Mouse (Mus musculus): ENCODE measurements around the gene Tceanc. TPM values are rescaled to one million over a fixed set of nuclear protein-coding genes. Genes with fewer than 3 reads are reported as not detected.

Tceanc gene
- total and polyA plus RNA-seq, 3 experiments, result 3.6 to 5.7 TPM; not detected in 1

GRCm38 (mm10) chrX:166468321-166468720, 50.0 kb downstream of the Tceanc start:
- TF ChIP-seq TAL1 (IDR thresholded peaks at IDR 0.05; ENCODE audit: low read length) (no peak), POLR2AphosphoS5 (IDR thresholded peaks at IDR 0.05; ENCODE audit: borderline replicate concordance, low read depth, low read length) (no peak), E2F4 (IDR thresholded peaks at IDR 0.05; ENCODE audit: borderline replicate concordance, low read depth, low read length) (no peak), USF1 (IDR thresholded peaks at IDR 0.05; ENCODE audit: low read depth, low read length) (no peak), KAT2A (conservative IDR thresholded peaks at IDR 0.05; ENCODE audit: low read depth, low read length) (no peak)
- H3K4me1 ChIP-seq (ENCODE audit: control insufficient read depth in 1 of 2, insufficient read depth in 2 of 2, low read length in 2 of 2), result peaks cover 0 to 4% of the 10 kb centered on the region in 2 experiments; a peak in 2 of 4 replicates
- DNase-seq (ENCODE audit: low read depth, low spot score), result no peak

DNA sequence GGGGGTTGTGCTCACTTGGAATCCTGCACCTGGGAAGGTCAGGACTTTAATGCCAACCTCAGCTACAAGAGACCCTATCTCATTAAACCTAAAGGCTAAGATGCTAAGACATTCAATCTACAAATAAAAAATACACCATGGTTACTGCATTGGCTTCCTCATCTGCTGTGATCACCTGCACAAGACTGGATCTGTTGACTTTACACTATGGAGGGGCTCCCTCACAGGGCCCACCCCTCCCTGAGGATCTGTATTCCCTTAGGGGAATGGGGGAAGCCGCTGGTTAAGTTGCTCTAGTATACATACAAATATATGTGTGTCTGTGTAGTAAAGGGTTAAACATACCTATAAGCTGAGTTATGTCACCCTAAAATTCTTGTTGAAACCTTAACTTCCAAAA, 62.8 kb downstream of the Tceanc start:
- H3K9ac ChIP-seq (ENCODE audit: control insufficient read depth, low read depth, low read length, poor library complexity, severe bottlenecking), result no peak overlapping the region
- H3K27ac ChIP-seq (ENCODE audit: control insufficient read depth, low read depth, low read length), result no peak overlapping the region
- peak; percentile 47 for DNase-seq (ENCODE audit: low read depth, low spot score)
- H3K9me3 ChIP-seq (replicated peaks; ENCODE audit: insufficient read depth, low read length), result no peaks in the 10 kb centered on the region
- H3K27me3 ChIP-seq (ENCODE audit: control insufficient read depth in 1 of 2, insufficient read depth in 2 of 2, low read length in 2 of 2), result no peaks in the 10 kb centered on the region
- H3K36me3 ChIP-seq (ENCODE audit: control insufficient read depth in 1 of 2, insufficient read depth in 2 of 2, low read length in 2 of 2), result peaks cover 8 to 14% of the 10 kb centered on the region in 2 experiments
- peaks cover 0 to 3% of the 10 kb centered on the region in 2 experiments; a peak in 1 of 4 replicates for H3K4me1 ChIP-seq (ENCODE audit: control insufficient read depth in 1 of 2, insufficient read depth in 2 of 2, low read length in 2 of 2)
- no peak overlapping the region for H3K4me3 ChIP-seq (ENCODE audit: control insufficient read depth in 1 of 2, insufficient read depth in 1 of 2, low read depth in 2 of 2, low read length in 2 of 2)
- H3K79me2 ChIP-seq (ENCODE audit: control insufficient read depth, insufficient read depth, low read length, poor library complexity), result peaks cover 2% of the 10 kb centered on the region; the same call in 1 of the 2 replicates
- TF ChIP-seq POLR2AphosphoS2 (IDR thresholded peaks at IDR 0.05; ENCODE audit: low read length), result peak; percentile 74; the same call in 1 of the 2 replicates
- TF ChIP-seq USF2 (IDR thresholded peaks at IDR 0.05; ENCODE audit: borderline replicate concordance in 1 of 2, insufficient read depth in 1 of 2, low read depth in 1 of 2, low read length in 2 of 2), result no peak
- no peak for TF ChIP-seq CTCF (IDR thresholded peaks at IDR 0.05 in 2 of 3, conservative IDR thresholded peaks at IDR 0.05 in 1 of 3; ENCODE audit: control insufficient read depth in 1 of 3, insufficient read depth in 1 of 3, low read depth in 2 of 3, low read length in 3 of 3, poor library complexity in 1 of 3, severe bottlenecking in 1 of 3)
- 0 out of 2 replicates have a peak, but pooled peaks have one; percentile 25 for TF ChIP-seq MYC (IDR thresholded peaks at IDR 0.05; ENCODE audit: low read depth, low read length)
- 0 out of 2 replicates have a peak, but pooled peaks have one; percentile 27 for TF ChIP-seq NELFE (IDR thresholded peaks at IDR 0.05; ENCODE audit: low read depth, low read length)
- TF ChIP-seq MEF2A (IDR thresholded peaks at IDR 0.05; ENCODE audit: extremely low read depth, insufficient replicate concordance, low read depth, low read length, poor library complexity, severe bottlenecking), result no peak
- TF ChIP-seq NRF1 (IDR thresholded peaks at IDR 0.05; ENCODE audit: insufficient read depth, low read depth, low read length, poor library complexity, severe bottlenecking), result no peak
- TF ChIP-seq HCFC1 (IDR thresholded peaks at IDR 0.05; ENCODE audit: low read depth, low read length), result no peak
- no peak for TF ChIP-seq UBTF (IDR thresholded peaks at IDR 0.05; ENCODE audit: borderline replicate concordance, insufficient read depth, low read depth, low read length)
- no peak for TF ChIP-seq RAD21 (IDR thresholded peaks at IDR 0.05; ENCODE audit: low read depth, low read length)
- TF ChIP-seq MAZ (IDR thresholded peaks at IDR 0.05; ENCODE audit: low read depth, low read length), result no peak
- TF ChIP-seq ELF1 (IDR thresholded peaks at IDR 0.05; ENCODE audit: low read depth, low read length), result no peak
- TF ChIP-seq GATA1 (IDR thresholded peaks at IDR 0.05; ENCODE audit: low read depth, low read length), result no peak
- TF ChIP-seq ZKSCAN1 (IDR thresholded peaks at IDR 0.05; ENCODE audit: low read depth, low read length), result no peak
- TF ChIP-seq MXI1 (IDR thresholded peaks at IDR 0.05; ENCODE audit: low read depth, low read length), result no peak
- 0 out of 2 replicates have a peak, but pooled peaks have one; percentile 52 for TF ChIP-seq ZMIZ1 (IDR thresholded peaks at IDR 0.05; ENCODE audit: low read depth, low read length)
- 0 out of 2 replicates have a peak, but pooled peaks have one; percentile 9 for TF ChIP-seq RCOR1 (IDR thresholded peaks at IDR 0.05; ENCODE audit: low read depth, low read length)
- TF ChIP-seq MAX (IDR thresholded peaks at IDR 0.05; ENCODE audit: low read length), result no peak
- no peak for TF ChIP-seq ETS1 (IDR thresholded peaks at IDR 0.05; ENCODE audit: low read depth, low read length)
- TF ChIP-seq ZNF384 (IDR thresholded peaks at IDR 0.05; ENCODE audit: low read depth, low read length), result no peak
- TF ChIP-seq POLR2A (IDR thresholded peaks at IDR 0.05; ENCODE audit: control insufficient read depth in 1 of 2, insufficient read depth in 1 of 2, low read depth in 1 of 2, low read length in 2 of 2, poor library complexity in 1 of 2), result peak in 1 of 2 experiments; percentile 11; a peak in 1 of 4 replicates
- no peak for TF ChIP-seq USF1 (IDR thresholded peaks at IDR 0.05; ENCODE audit: low read depth, low read length)
- no peak for TF ChIP-seq GABPA (IDR thresholded peaks at IDR 0.05; ENCODE audit: low read depth, low read length)

More at GRCm38 (mm10) chrX:166468321-166468720, 50.0 kb downstream of the Tceanc start:
- H3K27me3 ChIP-seq (ENCODE audit: control insufficient read depth in 1 of 2, insufficient read depth in 2 of 2, low read length in 2 of 2), result no peaks in the 10 kb centered on the region
- H3K36me3 ChIP-seq (ENCODE audit: control insufficient read depth in 1 of 2, insufficient read depth in 2 of 2, low read length in 2 of 2), result peaks cover 9 to 11% of the 10 kb centered on the region in 2 experiments
- H3K79me2 ChIP-seq (ENCODE audit: control insufficient read depth, insufficient read depth, low read length, poor library complexity), result peaks cover 18% of the 10 kb centered on the region; the same call in 1 of the 2 replicates
- H3K9me3 ChIP-seq (replicated peaks; ENCODE audit: insufficient read depth, low read length), result no peaks in the 10 kb centered on the region
- H3K27ac ChIP-seq (ENCODE audit: control insufficient read depth, low read depth, low read length), result no peak overlapping the region
- H3K9ac ChIP-seq (ENCODE audit: control insufficient read depth, low read depth, low read length, poor library complexity, severe bottlenecking), result no peak overlapping the region
- H3K4me3 ChIP-seq (ENCODE audit: control insufficient read depth in 1 of 2, insufficient read depth in 1 of 2, low read depth in 2 of 2, low read length in 2 of 2), result no peak overlapping the region
